Mouse (Mus musculus): Measurements from ENCODE around the gene Rdh1.

DNA sequence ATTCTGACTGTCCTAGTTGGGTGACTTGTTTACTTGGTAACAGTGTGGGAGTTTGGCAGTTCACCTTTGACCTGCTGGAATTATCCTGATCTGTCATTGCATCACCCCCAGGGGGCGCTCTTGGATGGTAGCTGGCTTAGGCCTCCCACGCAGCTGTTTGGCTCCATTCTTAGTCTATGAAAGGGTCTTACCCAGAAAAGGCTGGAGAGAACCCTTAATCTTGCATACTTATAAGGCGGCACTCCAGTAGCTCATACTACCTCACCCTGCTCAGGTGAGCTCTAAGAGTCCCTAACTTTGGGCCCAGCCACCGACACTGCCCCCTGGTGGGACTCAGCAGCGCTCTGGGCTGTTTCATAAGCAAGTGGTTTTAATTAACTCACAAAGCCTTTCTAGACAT lies 14.9 kb upstream of the Rdh1 start:
- no peak for TF ChIP-seq POLR2A (IDR thresholded peaks at IDR 0.05; ENCODE audit: borderline replicate concordance, control insufficient read depth, low read depth, low read length)
- peak; percentile 44 for TF ChIP-seq CTCF (IDR thresholded peaks at IDR 0.05; ENCODE audit: control insufficient read depth, insufficient read depth, low read length)
